In the genomic region with DNA sequence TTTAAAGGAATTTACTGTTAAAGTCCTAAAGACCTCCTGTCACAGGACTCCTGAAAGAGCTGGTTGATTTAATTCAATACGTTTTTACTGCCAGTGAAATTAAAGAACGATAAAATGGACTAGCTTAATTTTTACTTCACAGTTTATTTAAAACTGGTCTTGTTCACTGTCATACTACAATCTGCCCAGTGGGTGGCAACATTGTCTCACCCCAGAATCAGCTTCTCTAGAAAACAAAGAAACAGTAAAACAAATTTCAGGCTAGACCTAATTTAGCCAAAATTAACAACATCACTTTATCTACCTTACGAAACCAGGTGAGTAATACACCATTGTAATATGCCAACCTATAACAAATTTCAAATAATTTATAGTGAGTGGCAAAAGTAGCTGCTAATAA, we compare ENCODE assay signal across 9 mouse cellular contexts. TPM values are rescaled to one million over a fixed set of nuclear protein-coding genes. Genes with fewer than 3 reads are reported as not detected.
DNase-seq lines count a peak whose midpoint lies in the region; ATAC-seq and TF ChIP-seq lines count a peak whose summit lies in the region.
"Had no signal": no experiment of that assay in that cellular context is flagged by ENCODE, and none has a peak within 500 bp of the region (broad histone marks: within the 10 kb centered on the region; RNA-seq: fewer than 3 reads in every experiment).

No protein-coding gene starts in this region.

- no peaks in the 10 kb centered on the region for H3K36me3 ChIP-seq in kidney, postnatal 0 days (ENCODE audit: insufficient read depth, low read length)
- H3K36me3 ChIP-seq in embryonic facial prominence, embryonic 11.5 days (replicated peaks; ENCODE audit: control insufficient read depth, insufficient read depth, low read depth, low read length) = no peaks in the 10 kb centered on the region
- H3K36me3 ChIP-seq: limb, embryonic 13.5 days; stomach, embryonic 15.5 days had no signal

- H3K4me1 ChIP-seq in kidney, postnatal 0 days (replicated peaks; ENCODE audit: insufficient read depth, low read length) = no peaks in the 10 kb centered on the region
- H3K4me1 ChIP-seq in embryonic facial prominence, embryonic 11.5 days (ENCODE audit: control insufficient read depth, insufficient read depth, low read length) = no peaks in the 10 kb centered on the region
- H3K4me1 ChIP-seq: limb, embryonic 13.5 days; stomach, embryonic 15.5 days had no signal

- 14% methylated on average over 3 of the region's 3 CpGs for WGBS in kidney, postnatal 0 days
- 20% methylated on average over 3 of the region's 3 CpGs for WGBS in embryonic facial prominence, embryonic 11.5 days

- H3K27me3 ChIP-seq in kidney, postnatal 0 days (ENCODE audit: insufficient read depth, low read length) = no peaks in the 10 kb centered on the region
- no peaks in the 10 kb centered on the region for H3K27me3 ChIP-seq in embryonic facial prominence, embryonic 11.5 days (ENCODE audit: control insufficient read depth, insufficient read depth, low read length)
- H3K27me3 ChIP-seq: limb, embryonic 13.5 days; stomach, embryonic 15.5 days had no signal

- H3K9ac ChIP-seq in kidney, postnatal 0 days (ENCODE audit: low read depth, low read length) = no peak overlapping the region
- no peak overlapping the region for H3K9ac ChIP-seq in embryonic facial prominence, embryonic 11.5 days (replicated peaks; ENCODE audit: low read length)
- H3K9ac ChIP-seq: limb, embryonic 13.5 days; stomach, embryonic 15.5 days had no signal

- DNase-seq in kidney, postnatal 0 days (ENCODE audit: low spot score) = peak; percentile 68
- DNase-seq in kidney, adult 18-20 months = no peak
- peak; percentile 21 for DNase-seq in CD4-positive helper T cell, adult 2 months (ENCODE audit: low read depth, low spot score)
- peak; percentile 32 for DNase-seq in ES-CJ7 (ENCODE audit: low read depth, low spot score)
- peak; percentile 45 for DNase-seq in embryonic facial prominence, embryonic 11.5 days (ENCODE audit: low spot score)
- DNase-seq in retina, adult 2 months (ENCODE audit: low read depth, low spot score) = peak; percentile 3
- no peak for DNase-seq in testis, postnatal 14 days (ENCODE audit: low spot score)

- no peak overlapping the region for H3K27ac ChIP-seq in kidney, postnatal 0 days
- no peak overlapping the region for H3K27ac ChIP-seq in embryonic facial prominence, embryonic 11.5 days (replicated peaks; ENCODE audit: low read depth, low read length)
- H3K27ac ChIP-seq: limb, embryonic 13.5 days; stomach, embryonic 15.5 days had no signal

- no peak for ATAC-seq in kidney, postnatal 0 days (replicated peaks; ENCODE audit: low FRiP score, low read depth)
- no peak for ATAC-seq in embryonic facial prominence, embryonic 11.5 days (replicated peaks; ENCODE audit: insufficient number of reproducible peaks, low FRiP score, low TSS enrichment, low read depth)

- no peak overlapping the region for H3K4me2 ChIP-seq in kidney, postnatal 0 days (ENCODE audit: low read length)
- no peak overlapping the region for H3K4me2 ChIP-seq in embryonic facial prominence, embryonic 11.5 days (ENCODE audit: low read depth, low read length)
- H3K4me2 ChIP-seq: limb, embryonic 13.5 days; stomach, embryonic 15.5 days had no signal

- TF ChIP-seq CTCF in kidney, postnatal 0 days (IDR thresholded peaks at IDR 0.05; ENCODE audit: low read depth) = peak; percentile 92

- H3K4me3 ChIP-seq in kidney, postnatal 0 days (replicated peaks; ENCODE audit: low read depth, low read length) = no peak overlapping the region
- no peak overlapping the region for H3K4me3 ChIP-seq in embryonic facial prominence, embryonic 11.5 days (ENCODE audit: low read depth, low read length)
- H3K4me3 ChIP-seq: limb, embryonic 13.5 days; stomach, embryonic 15.5 days had no signal

- H3K9me3 ChIP-seq in kidney, postnatal 0 days (replicated peaks; ENCODE audit: low read length) = no peaks in the 10 kb centered on the region
- no peaks in the 10 kb centered on the region for H3K9me3 ChIP-seq in embryonic facial prominence, embryonic 11.5 days (replicated peaks; ENCODE audit: control insufficient read depth, low read length)
- H3K9me3 ChIP-seq: limb, embryonic 13.5 days; stomach, embryonic 15.5 days had no signal

RNA-seq across cellular contexts. Expression of a gene that starts 14.6 kb away (rescaled TPM):
- 29.8 and 33.7 TPM in 2 replicates for polyA plus RNA-seq in kidney, postnatal 0 days (2015; fragmentation: Nextera tagmentation; extraction: Ambion mirVana)
- polyA plus RNA-seq in embryonic facial prominence, embryonic 11.5 days (2014; fragmentation: Nextera tagmentation; extraction: Ambion mirVana) = 34.7 and 41.8 TPM in 2 replicates

Comparison
In these comparisons a context has a peak if more than half of its experiments do, and no peak if none do; other contexts are left out.
1. DNase-seq: peak in kidney, postnatal 0 days (single experiment), CD4-positive helper T cell, adult 2 months (single experiment), ES-CJ7 (single experiment), embryonic facial prominence, embryonic 11.5 days (single experiment) and retina, adult 2 months (single experiment); none in kidney, adult 18-20 months (single experiment) and testis, postnatal 14 days (single experiment).